Mouse (Mus musculus): ENCODE measurements around the gene Tram2. TPM values are rescaled to one million over a fixed set of nuclear protein-coding genes. Genes with fewer than 3 reads are reported as not detected.
A peak's percentile ranks its signal among the peaks of the same experiment; 100 is the strongest.

The Tram2 gene
- polyA plus RNA-seq (2012; rRNA removed) (1.1 and 1.2 TPM in 2 replicates), polyA plus RNA-seq (2014; fragmentation: Nextera tagmentation; extraction: Ambion mirVana) (1.7 and 1.8 TPM in 2 replicates)

DNA sequence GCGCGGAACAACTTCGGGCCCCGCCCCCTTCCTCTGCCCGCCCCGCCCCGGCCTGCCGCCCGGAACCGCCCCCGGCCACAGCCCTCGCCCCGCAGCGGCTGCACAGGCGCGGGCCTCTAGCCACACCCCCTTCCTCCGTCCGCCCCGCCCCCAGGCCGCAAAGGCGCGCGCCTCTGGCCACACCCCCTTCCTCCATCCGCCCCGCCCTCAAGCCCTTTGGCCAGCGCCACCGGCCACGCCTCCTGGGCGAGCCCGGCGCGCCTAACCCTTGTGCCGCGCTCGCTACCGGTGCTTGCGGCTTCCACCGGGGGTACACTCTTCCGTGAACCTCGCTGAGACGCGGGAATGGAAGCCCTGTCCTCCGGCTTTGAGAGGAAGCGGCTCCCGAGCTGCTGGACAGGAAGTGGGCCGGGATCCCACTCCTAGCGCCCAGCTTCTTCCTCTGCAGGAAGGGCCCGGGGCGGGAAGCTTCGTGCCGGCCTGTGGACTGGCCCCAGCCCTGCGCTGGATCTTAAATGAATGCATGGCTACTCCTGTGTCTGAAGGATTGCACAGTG, at the start of gene Tram2:
Gene Tram2 (minus strand): TSS at position 13 of the 557 bp plus-strand sequence.
- ATAC-seq (ENCODE audit: insufficient read depth) (peak; percentile 92), DNase-seq (ENCODE audit: low read depth in 3 of 3, low spot score in 3 of 3) (peak; percentile 68 to 77 (median 72))
- peak within 1 kb of the TSS; percentile 28; the same call in 1 of the 2 replicates for H3K27ac ChIP-seq
- no peaks in the 10 kb centered on the region; the same call in 1 of the 2 replicates for H3K27me3 ChIP-seq (ENCODE audit: control insufficient read depth, insufficient read depth, low read length)
- WGBS (ENCODE audit: insufficient replicate concordance), result 0% methylated on average over 33 of the region's 52 CpGs
- H3K4me1 ChIP-seq (replicated peaks; ENCODE audit: control insufficient read depth in 2 of 2, insufficient read depth in 2 of 2, low read length in 1 of 2), result peaks cover 0 to 15% of the 10 kb centered on the region in 2 experiments; a peak in 2 of 4 replicates
- TF ChIP-seq EP300 (IDR thresholded peaks at IDR 0.05; ENCODE audit: low read depth) (no peak), CTCF (IDR thresholded peaks at IDR 0.05; ENCODE audit: low read depth) (no peak)
- H3K36me3 ChIP-seq (replicated peaks; ENCODE audit: control insufficient read depth, insufficient read depth, low read depth), result no peaks in the 10 kb centered on the region
- H3K4me3 ChIP-seq (ENCODE audit: insufficient read depth in 1 of 2, low read depth in 2 of 2, low read length in 2 of 2), result peak within 1 kb of the TSS; percentile 64 to 66
- H3K9me3 ChIP-seq (ENCODE audit: control insufficient read depth, low read length), result no peaks in the 10 kb centered on the region
- H3K9ac ChIP-seq (replicated peaks), result peak within 1 kb of the TSS; percentile 75
- H3K4me2 ChIP-seq (ENCODE audit: low read depth), result peak within 1 kb of the TSS; percentile 87

DNA sequence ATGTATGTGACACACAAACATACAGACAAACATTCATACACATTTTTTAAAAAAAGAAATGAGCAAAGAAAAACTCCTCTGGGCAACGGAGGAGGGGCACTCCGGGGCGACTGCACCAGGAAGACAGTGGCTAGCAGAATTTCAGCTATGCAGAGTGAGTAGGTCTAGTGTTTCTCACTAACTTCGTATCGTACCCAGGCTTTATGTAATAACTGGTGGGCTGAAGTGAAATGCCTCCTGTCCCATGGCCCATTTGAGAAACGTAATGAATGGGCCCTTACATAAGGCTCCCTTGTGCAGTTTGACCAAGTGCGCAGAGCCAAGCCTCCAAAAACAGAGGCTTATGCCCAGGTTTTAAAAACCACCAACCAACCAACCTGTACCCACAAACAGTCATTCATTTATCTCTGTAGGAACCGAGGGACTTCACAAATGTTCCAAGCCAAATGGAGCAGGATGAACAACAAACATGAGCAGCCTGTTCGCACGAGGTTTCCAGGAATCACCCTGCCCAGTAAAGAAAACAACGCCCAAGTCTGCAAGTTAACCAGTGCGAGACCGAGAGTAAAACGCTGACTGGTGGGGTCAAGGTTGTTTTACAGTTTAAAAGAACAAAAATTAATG, 45.8 kb upstream of the Tram2 start:
- Histone ChIP-seq H3K27ac (no peak overlapping the region), H3K9me3 (ENCODE audit: control insufficient read depth, low read length) (no peaks in the 10 kb centered on the region), H3K4me2 (ENCODE audit: low read depth) (no peak overlapping the region), H3K9ac (replicated peaks) (no peak overlapping the region), H3K4me1 (replicated peaks; ENCODE audit: control insufficient read depth in 2 of 2, insufficient read depth in 2 of 2, low read length in 1 of 2) (no peaks in the 10 kb centered on the region), H3K27me3 (ENCODE audit: control insufficient read depth, insufficient read depth, low read length) (no peaks in the 10 kb centered on the region), H3K4me3 (ENCODE audit: insufficient read depth in 1 of 2, low read depth in 2 of 2, low read length in 2 of 2) (no peak overlapping the region), H3K36me3 (replicated peaks; ENCODE audit: control insufficient read depth, insufficient read depth, low read depth) (no peaks in the 10 kb centered on the region)
- 64% methylated on average over 14 of the region's 14 CpGs for WGBS (ENCODE audit: insufficient replicate concordance)
- TF ChIP-seq EP300 (IDR thresholded peaks at IDR 0.05; ENCODE audit: low read depth), result no peak
- TF ChIP-seq CTCF (IDR thresholded peaks at IDR 0.05; ENCODE audit: low read depth), result no peak
- no peak for DNase-seq (ENCODE audit: low read depth in 3 of 3, low spot score in 3 of 3)
- ATAC-seq (ENCODE audit: insufficient read depth), result no peak

DNA sequence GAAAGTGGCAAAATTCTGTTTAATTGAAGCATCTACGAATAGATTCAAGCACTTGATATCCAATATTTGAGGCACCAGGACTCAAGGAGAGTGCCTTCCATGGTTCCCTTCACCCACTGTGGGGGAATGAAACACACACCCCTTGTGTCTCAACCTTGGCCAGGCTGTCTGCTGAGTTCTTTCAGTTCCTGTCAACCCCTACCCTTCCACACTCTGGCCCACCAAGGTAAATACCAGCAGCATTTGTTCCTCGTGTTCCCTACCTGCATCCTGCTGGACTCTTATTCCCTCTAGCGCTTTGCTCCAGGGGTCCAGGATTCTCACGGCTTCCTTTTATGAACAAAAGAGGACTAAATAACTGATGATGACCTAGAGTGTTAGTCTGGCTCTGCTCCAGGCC, 24.8 kb upstream of the Tram2 start:
- peaks cover 0 to 7% of the 10 kb centered on the region in 2 experiments; a peak in 2 of 4 replicates for H3K4me1 ChIP-seq (replicated peaks; ENCODE audit: control insufficient read depth in 2 of 2, insufficient read depth in 2 of 2, low read length in 1 of 2)
- DNase-seq (ENCODE audit: low read depth in 3 of 3, low spot score in 3 of 3) (no peak), ATAC-seq (ENCODE audit: insufficient read depth) (no peak)
- no peak overlapping the region for H3K9ac ChIP-seq (replicated peaks)
- no peak overlapping the region for H3K4me2 ChIP-seq (ENCODE audit: low read depth)
- no peak overlapping the region for H3K27ac ChIP-seq
- no peaks in the 10 kb centered on the region for H3K36me3 ChIP-seq (replicated peaks; ENCODE audit: control insufficient read depth, insufficient read depth, low read depth)
- H3K27me3 ChIP-seq (ENCODE audit: control insufficient read depth, insufficient read depth, low read length), result no peaks in the 10 kb centered on the region
- WGBS (ENCODE audit: insufficient replicate concordance), result 70% methylated on average over 4 of the region's 4 CpGs
- TF ChIP-seq EP300 (IDR thresholded peaks at IDR 0.05; ENCODE audit: low read depth) (no peak), CTCF (IDR thresholded peaks at IDR 0.05; ENCODE audit: low read depth) (no peak)
- H3K9me3 ChIP-seq (ENCODE audit: control insufficient read depth, low read length), result no peaks in the 10 kb centered on the region
- no peak overlapping the region for H3K4me3 ChIP-seq (ENCODE audit: insufficient read depth in 1 of 2, low read depth in 2 of 2, low read length in 2 of 2)

DNA sequence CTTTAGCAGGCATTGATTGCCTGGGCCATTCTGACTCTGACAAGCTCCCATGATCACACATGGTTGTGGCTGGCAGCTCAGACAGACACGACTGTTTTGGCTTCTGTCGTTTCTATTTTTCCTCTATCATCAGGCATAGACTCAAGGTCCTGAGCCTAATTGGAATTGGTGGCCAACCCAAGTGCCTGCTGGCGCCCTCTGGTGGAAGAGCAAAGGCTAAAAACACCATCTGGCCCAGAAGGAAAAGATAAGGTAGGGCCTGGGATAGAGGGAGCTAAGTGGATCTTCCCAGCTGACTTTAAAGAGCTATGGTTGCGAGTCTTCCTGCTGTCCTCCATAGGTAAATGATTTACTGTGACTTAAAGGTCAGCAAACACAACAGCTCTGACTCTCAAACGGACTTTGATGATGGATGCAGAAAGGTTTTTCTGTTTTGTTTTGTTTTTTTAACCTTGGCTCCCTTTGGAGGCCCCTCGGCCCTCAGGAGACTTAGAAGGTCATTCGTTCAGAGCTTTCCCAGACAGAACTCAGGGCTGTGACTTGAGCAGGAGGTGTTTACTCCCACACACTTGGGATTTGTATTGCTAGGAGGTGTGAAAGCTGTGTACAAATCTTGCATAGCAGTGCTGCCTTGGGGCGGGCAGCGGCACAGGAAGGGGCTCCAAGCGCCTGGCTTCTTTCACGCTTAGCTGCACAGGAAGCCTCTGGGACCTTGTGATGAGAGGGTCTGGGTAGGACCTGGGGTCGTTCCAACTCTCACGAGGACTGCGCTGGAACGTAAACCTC, 22.4 kb upstream of the Tram2 start:
- no peak overlapping the region for H3K9ac ChIP-seq (replicated peaks)
- no peaks in the 10 kb centered on the region for H3K9me3 ChIP-seq (ENCODE audit: control insufficient read depth, low read length)
- H3K27ac ChIP-seq, result no peak overlapping the region
- no peak overlapping the region for H3K4me3 ChIP-seq (ENCODE audit: insufficient read depth in 1 of 2, low read depth in 2 of 2, low read length in 2 of 2)
- H3K4me2 ChIP-seq (ENCODE audit: low read depth), result no peak overlapping the region
- ATAC-seq (ENCODE audit: insufficient read depth), result peak; percentile 37
- peak; percentile 38 to 44 (median 44) for DNase-seq (ENCODE audit: low read depth in 3 of 3, low spot score in 3 of 3)
- TF ChIP-seq CTCF (IDR thresholded peaks at IDR 0.05; ENCODE audit: low read depth) (peak; percentile 85), EP300 (IDR thresholded peaks at IDR 0.05; ENCODE audit: low read depth) (no peak)
- 29% methylated on average over 15 of the region's 15 CpGs for WGBS (ENCODE audit: insufficient replicate concordance)
- no peaks in the 10 kb centered on the region for H3K27me3 ChIP-seq (ENCODE audit: control insufficient read depth, insufficient read depth, low read length)
- H3K4me1 ChIP-seq (replicated peaks; ENCODE audit: control insufficient read depth in 2 of 2, insufficient read depth in 2 of 2, low read length in 1 of 2), result peaks cover 0 to 7% of the 10 kb centered on the region in 2 experiments; a peak in 2 of 4 replicates
- no peaks in the 10 kb centered on the region for H3K36me3 ChIP-seq (replicated peaks; ENCODE audit: control insufficient read depth, insufficient read depth, low read depth)

DNA sequence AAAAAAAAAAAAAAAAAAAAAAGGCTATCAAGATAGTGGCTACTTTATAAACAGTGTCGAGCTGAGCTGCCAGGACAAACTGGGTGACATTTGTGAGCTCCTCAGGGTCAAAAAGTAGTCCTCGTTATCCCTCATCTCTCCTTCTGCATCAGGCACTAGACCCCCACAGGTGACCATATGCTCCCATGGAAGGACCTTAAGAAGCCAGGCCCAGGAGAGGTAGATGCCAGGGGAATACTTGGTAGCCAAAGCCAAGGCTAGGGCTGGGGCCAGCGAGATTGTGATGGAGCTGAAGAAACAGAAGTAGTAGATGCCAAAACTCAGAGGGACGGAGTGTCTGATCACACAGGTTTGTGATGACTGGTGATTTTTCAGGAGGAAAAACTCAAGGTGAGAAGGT, 21.7 kb upstream of the Tram2 start:
- no peak for DNase-seq (ENCODE audit: low read depth in 3 of 3, low spot score in 3 of 3)
- no peaks in the 10 kb centered on the region for H3K27me3 ChIP-seq (ENCODE audit: control insufficient read depth, insufficient read depth, low read length)
- no peaks in the 10 kb centered on the region for H3K36me3 ChIP-seq (replicated peaks; ENCODE audit: control insufficient read depth, insufficient read depth, low read depth)
- H3K4me3 ChIP-seq (ENCODE audit: insufficient read depth in 1 of 2, low read depth in 2 of 2, low read length in 2 of 2), result no peak overlapping the region
- 61% methylated on average over 4 of the region's 4 CpGs for WGBS (ENCODE audit: insufficient replicate concordance)
- H3K4me2 ChIP-seq (ENCODE audit: low read depth), result no peak overlapping the region
- no peak for ATAC-seq (ENCODE audit: insufficient read depth)
- peaks cover 0 to 7% of the 10 kb centered on the region in 2 experiments; a peak in 2 of 4 replicates for H3K4me1 ChIP-seq (replicated peaks; ENCODE audit: control insufficient read depth in 2 of 2, insufficient read depth in 2 of 2, low read length in 1 of 2)
- no peak overlapping the region for H3K9ac ChIP-seq (replicated peaks)
- TF ChIP-seq CTCF (IDR thresholded peaks at IDR 0.05; ENCODE audit: low read depth), result no peak
- no peak for TF ChIP-seq EP300 (IDR thresholded peaks at IDR 0.05; ENCODE audit: low read depth)
- no peaks in the 10 kb centered on the region for H3K9me3 ChIP-seq (ENCODE audit: control insufficient read depth, low read length)
- H3K27ac ChIP-seq, result no peak overlapping the region
